Mouse (Mus musculus): Measurements from ENCODE around the gene Cyb5r3. TPM values are rescaled to one million over a fixed set of nuclear protein-coding genes. Genes with fewer than 3 reads are reported as not detected.

The Cyb5r3 gene
- polyA plus RNA-seq (2017; shearing (Covaris generic)) = 10 to 100 TPM; 95.0 to 98.4 TPM

GRCm38 (mm10) chr15:83172492-83173429, at the start of gene Cyb5r3:
Gene Cyb5r3, minus strand, starts transcription at chr15:83172592.

GRCm38 (mm10) chr15:83149196-83150072, 23.0 kb downstream of the Cyb5r3 start, which contains the start of gene Poldip3:
Gene Poldip3, minus strand, starts transcription at chr15:83149384.

GRCm38 (mm10) chr15:83122566-83123145, 49.7 kb downstream of the Cyb5r3 start, which contains the start of gene Rrp7a:
Gene Rrp7a, minus strand, starts transcription at chr15:83122801.

Other genes with a start within 250 kb of the Cyb5r3 start
- gene Tcf20, start 184.7 kb downstream of the Cyb5r3 start, polyA plus RNA-seq (2017; shearing (Covaris generic)) = 1 to 10 TPM; 5.9 to 9.3 TPM
- gene Nfam1, start 139.3 kb downstream of the Cyb5r3 start, polyA plus RNA-seq (2017; shearing (Covaris generic)) = 1 to 10 TPM in 1 of 2 experiments, under 1 TPM in 1; 0.25 to 1.5 TPM
- 10 to 100 TPM; 75.5 to 81.5 TPM for gene Serhl, start 83.1 kb downstream of the Cyb5r3 start, polyA plus RNA-seq (2017; shearing (Covaris generic))
- 10 to 100 TPM; 69.9 to 85.8 TPM for gene Rrp7a, start 49.8 kb downstream of the Cyb5r3 start, polyA plus RNA-seq (2017; shearing (Covaris generic))
- gene Poldip3, start 23.2 kb downstream of the Cyb5r3 start, polyA plus RNA-seq (2017; shearing (Covaris generic)) = 100 to 1,000 TPM; 130 to 138 TPM
- 1 to 10 TPM in 1 of 2 experiments, under 1 TPM in 1; 0.17 to 1.6 TPM for gene A4galt, start 79.2 kb upstream of the Cyb5r3 start, polyA plus RNA-seq (2017; shearing (Covaris generic))
- 10 to 100 TPM; 13.3 to 17.4 TPM for gene Arfgap3, start 177.7 kb upstream of the Cyb5r3 start, polyA plus RNA-seq (2017; shearing (Covaris generic))

Measured in inflammation-experienced regulatory T-cells (primary cell).